Mouse (Mus musculus) monocyte, adult 2 months (primary cell): ENCODE results near the gene Asrgl1.
A peak's percentile ranks its signal among the peaks of the same experiment; 100 is the strongest.
"Not testable (repeated sequence)": the region's sequence is repeated elsewhere in the genome, so short reads cannot be mapped to it uniquely, and the experiment has no call there.

Experiments
- DNase-seq, 2 experiments: peaks; one replicate each; pipeline ENCODE4 v3.0.0; 2022; ENCODE audit warnings: low spot score in 2 of 2, low read depth in 1 of 2

Gene Asrgl1

DNA sequence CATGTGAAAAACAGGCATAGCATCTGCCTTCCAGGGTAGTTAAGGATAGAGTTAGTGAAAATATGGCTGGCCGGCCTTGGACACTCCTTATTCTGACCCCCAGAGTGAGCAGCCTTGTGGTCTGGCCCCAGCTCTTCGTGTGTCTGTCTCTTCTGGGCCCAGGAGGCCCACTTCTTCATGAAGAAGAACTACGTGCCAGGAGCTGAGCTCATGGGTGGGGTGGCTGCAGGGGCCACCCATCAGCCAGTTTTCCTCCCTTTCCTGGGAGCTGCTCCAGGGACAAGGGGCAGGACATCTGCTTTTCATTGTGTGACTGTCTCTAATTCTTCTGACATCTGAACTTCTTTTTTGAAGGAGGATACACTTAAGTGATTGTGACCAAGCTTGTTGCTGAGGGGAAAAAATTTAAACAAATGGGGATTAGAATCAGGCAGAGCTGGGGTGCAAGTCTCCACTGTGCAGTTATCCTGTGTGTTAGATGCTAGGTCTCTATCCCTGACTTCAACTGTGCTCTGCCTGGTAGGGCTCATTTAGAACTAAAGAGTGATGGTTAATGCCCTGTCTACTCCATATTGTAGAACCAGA, 30.2 kb downstream of the Asrgl1 start:
- no peak for DNase-seq

DNA sequence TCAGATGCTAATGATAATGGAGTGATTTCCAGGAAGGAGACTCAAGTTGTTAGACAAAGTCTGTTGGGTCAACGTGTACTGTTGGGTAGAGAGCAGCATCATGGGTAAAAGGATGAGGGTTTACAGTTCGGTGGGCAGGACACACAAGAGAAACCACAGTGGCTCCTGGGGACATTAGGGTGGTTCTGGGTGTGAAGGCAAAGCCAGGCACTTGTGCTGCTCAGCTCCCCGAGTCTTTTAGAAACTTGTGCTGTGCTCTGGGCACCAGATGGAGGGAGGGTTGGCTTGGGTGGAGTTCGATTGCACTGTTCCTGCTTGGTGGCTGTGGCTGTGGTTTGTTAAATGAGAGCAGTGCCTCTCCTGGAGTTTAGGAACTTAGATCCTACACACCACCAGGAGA, 31.4 kb downstream of the Asrgl1 start:
- DNase-seq: no peak

DNA sequence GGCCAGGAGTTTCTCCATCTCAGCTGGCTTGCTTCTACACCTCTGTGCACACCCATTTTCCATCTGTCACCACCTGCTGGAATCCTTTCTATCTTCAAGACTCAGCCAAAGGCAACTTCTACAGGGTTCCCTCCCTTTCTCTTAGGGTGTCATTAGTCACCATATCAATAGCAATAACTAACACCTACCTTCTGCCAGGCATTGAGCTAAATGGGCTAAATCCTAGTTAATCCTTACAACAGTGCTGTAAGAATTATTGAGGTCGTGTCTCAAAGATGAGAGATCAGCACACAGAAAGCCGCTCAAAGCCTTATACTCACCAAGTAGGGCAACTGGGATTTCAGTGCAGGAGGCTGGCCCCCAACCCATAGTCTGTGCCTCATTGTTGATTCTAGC, 34.4 kb downstream of the Asrgl1 start:
- no peak for DNase-seq

DNA sequence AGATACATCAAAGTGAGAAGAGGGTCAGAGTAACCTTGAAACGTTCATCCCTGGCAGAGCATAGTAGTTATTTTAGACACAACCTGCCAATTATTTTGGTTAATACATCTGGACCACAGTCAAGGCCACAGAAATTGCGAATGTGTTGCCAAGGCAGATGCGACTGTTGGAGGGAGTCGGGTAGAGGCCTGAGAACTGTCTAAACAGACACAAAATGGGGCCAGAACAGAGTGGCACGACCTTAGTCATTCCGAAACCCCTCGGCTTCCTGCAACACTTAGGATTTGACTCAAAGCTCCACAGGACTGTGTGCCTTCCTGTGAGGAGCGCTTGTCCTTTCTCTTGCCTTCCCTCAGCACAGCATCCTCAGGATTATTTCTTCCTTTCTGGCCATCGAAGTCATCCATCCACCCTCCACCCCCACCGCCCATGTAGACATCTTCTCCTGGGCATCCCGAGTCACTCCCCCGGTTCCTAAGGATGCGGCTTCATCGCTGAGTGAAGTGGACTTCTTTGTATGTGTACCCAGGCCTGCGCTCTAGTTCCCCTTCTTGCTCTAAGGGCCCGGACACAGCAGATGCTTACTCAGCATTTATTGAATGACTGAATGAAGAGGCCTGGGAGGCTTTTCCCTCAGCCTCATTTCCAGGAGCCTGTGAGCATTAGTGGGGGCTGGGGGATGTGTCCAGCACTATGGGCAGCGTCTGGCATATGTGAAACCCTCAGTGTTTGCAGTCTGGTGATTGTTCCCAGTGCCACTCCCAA, 35.0 kb downstream of the Asrgl1 start:
- DNase-seq: no peak

DNA sequence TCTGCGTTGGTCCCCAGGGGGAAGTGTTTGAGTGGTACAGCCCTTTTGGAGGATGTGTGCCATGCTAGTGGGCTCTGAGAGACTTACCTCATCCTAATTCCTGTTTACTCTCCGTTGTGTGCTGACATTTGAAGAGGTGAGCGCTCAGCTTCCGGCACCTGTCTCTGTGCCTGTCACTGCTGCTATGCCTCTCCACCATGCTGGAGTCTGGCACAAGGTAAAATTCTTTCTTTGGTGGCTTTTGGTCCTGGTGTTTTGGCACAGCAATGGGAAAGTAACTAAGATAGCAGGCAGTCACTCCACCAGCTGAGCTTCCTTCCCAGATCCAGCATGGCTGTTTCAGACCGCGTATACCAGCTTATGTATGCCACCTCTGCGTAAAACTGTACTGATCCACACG, 35.7 kb downstream of the Asrgl1 start:
- DNase-seq: no peak

DNA sequence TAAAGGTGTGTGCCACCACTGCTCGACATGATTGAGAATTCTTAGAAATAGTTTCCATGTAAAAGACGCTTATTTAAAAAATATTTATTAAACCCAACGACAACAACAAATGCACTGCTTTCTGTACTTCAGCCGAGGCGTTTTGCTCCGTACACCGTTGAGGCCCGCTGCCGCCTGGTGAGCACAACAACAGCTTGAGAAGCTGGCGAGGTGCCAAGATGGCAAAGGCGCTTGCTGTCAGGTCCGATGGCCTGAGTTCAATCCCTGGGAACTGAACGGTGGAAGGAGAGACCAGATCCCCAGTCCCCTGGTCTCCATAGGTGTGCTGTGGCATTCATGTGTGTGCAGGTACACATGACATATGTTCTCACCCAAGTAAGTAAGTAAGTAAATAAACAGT, 38.0 kb downstream of the Asrgl1 start:
- DNase-seq: no peak

DNA sequence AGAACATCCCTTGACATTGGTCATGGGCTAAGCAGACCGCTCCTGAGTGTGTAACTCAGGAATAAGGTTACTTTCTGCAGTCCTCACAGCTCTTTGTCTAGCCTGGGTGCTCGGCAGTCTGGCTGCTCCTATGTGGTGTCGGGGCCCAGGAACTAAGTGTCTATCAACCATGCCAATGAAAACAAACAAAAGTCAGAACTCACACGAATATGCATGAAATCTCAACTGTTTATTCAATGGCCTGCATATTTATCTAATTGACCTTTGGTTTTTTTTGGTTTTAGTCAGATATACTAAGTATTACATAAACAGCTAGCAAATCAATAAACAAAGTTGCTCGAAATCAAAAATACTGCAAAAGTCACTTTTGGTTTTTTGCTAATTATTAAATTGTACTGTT, 40.3 kb downstream of the Asrgl1 start:
- DNase-seq: no peak

DNA sequence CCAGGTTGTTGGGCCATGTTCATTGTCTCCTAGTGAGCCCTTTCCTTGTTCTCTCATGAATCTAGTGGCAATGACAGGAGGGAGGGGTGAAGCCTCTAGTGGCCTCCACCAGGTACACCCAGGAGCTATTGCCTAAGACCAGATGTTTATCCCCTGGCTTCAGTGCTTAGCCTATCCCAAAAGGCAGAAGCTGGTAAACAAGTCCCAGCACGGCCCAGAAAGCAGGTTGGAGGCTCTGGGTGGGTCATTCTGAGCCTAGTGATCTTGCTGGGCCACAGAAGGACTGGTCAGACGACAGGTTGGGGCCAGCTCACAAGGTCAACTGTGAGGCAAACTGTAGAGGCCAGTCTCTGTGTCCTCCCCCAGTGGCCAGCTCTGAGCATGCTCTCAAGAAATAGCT, 44.7 kb downstream of the Asrgl1 start:
- DNase-seq: no peak

DNA sequence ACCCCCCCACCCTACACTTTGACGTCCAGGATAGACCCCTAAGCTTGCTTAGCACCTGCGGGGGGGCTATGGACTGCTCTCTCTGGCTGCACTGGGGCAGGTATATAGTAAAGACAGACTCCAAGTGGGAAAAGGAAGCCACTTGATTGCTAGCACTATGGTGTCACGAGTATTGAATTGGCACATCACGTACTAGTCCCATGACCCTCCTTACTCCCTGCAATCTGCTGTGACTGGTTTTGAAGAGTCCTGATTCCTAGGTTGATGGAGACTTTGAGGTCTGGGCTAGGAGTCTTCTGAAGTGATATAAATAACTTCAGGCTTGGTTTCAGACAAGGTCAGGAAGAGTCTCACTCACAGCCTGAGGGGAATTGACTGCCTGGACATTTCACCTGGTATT, 45.2 kb downstream of the Asrgl1 start:
- no peak for DNase-seq

DNA sequence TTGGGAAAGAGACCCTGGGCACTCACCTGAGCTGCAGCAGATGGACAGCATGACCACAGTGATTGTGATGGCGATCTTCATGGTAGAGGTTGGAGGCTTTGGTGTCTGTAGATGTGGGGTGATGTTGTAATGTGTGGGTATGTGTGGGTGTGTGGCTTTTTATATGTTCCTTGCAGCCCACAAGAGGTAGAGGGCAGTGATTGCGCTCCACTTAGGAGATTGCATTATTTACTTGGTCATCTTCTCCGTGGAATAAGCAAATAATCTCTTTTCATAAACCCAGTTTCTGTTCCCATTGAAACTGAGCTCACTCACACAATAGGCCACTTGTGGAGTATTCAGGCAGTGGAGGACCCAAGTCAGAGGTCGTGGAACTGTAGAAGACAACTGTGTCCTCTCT, 47.6 kb downstream of the Asrgl1 start, which contains the start of gene Scgb1a1:
TSS of gene Scgb1a1 (minus strand) at position 138 of the 400 bp plus-strand sequence.
- no peak for DNase-seq

DNA sequence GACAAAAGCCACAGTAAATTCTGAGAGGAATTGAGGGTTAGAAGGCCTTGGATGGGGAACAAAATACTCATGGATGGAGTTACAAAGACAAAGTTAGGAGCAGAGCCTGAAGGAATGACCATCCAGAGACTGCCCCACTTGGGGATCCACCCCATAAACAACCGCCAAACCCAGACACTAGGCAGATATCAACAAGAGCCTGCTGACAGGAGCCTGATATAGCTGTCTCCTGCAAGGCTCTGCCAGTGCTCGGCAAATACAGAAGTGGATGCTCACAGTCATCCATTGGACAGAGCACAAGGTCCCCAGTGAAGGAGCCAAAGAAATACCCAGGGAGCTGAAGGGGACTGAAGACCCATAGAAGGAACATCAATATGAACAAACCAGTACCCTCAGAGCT, 51.5 kb downstream of the Asrgl1 start:
- not testable (repeated sequence) for DNase-seq

DNA sequence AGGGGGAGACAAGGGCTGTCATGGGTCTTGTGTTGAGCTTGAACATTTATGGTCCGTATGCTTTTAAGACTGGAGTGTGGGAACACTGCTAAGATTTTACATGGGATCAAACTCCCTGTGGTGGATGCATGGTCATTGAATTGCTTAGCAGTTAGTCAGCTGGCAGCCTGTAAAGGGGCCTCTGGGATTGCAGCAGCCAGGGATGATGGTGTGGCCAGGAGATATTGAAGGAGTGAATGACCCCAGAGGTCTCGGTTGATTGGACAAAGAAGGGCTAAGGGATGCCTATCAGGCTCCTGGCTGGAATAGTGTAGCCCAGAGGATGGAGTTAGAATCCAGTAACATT, 52.5 kb downstream of the Asrgl1 start:
- DNase-seq: no peak

DNA sequence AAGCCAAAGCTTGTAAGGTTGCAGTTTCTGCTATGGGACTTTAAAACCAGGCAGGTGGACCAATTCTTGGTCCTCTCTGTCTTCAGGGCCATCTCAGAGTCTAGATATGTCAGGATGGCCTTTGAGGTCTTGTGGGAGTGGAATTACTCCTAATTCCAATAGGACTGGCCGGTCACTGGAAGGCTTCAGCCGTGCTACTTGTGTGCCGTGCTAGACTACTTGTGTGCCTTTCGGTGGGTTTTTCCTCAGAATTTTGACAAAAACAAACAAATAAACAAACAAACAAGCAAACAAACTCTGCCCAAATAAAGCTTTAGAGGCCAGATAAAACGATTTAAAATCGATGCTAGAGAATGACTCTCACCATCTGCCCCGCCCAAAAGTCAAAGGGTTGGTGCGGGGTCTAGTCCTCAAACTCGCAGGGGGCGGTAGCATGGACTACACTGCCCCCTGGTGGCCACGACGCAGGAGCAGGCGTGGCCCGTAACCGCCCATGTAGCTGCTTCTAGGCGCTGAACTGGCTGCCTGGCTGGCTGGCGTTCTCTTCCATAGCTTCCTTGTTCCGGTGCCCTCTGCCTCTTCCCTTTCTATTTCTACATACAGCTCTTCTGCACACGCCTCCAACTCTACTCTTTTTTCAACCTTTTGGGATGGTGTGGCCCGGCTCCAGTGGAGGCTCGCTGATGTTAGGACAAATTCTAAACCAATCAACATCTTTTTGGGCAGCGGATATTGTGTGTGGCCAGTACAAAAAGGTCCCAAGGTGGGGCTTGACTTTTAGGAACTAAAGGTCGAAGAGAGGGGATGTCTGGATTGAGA, 53.0 kb downstream of the Asrgl1 start:
- DNase-seq: peak; percentile 44 to 67

DNA sequence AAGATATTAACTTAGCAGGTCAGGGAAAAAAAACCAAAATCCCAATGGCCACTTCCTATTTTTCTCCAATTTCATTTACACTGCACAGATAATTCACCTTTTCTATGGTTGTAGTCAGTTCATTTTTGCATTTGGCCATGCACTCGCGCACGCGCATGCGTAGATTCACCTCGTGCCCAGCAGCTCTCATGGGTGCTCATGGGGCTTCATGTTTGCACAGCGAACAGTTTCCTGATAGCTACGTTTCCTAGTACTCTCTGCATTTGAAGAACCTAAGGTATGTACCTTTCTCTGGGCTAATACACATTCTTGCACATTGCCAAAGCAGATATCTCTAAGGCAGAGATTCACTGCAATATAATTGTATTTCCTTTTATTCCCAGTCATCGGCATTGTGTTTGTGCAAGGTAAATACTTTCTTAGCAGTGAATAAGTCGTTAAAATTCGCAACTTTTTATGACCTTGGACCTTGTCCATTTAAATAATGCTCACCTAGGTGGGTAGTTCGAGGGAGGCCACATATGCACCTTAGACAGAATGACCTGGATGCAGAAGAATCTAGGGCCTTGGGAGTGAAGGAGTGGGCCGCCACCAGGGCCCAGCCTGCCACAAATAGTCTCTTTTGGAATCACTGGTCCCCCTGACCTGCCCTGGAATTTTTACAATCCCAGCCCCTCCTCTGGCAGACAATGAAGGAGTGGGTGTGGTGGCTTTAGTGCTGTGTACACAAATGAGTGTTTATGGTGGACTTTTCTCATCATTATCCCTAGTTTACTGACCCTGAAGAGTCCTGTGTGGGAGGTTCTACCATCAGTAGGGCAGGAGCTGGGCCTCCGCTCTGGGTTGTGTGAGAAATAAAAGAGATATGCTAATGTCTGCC, 53.9 kb downstream of the Asrgl1 start:
- no peak for DNase-seq

DNA sequence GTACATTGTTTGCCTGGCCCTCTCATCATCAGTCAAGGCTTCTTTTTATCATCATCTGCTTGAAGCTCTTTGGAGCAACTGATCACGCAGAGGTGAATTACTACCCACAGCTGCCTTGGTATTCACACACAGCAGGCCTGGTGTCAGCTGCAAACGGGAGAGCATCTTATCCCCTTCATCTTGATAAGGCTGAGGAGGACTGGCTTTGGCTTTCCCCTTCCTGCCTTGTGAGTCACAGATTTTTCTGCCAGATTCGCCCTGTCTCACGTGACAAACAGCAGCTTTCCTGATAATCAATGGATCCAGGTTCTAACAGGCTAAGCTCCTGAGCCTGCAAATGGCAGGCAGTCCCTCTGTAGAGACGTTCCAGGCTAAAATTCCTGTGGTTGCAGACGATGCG, 55.5 kb downstream of the Asrgl1 start:
- no peak for DNase-seq

DNA sequence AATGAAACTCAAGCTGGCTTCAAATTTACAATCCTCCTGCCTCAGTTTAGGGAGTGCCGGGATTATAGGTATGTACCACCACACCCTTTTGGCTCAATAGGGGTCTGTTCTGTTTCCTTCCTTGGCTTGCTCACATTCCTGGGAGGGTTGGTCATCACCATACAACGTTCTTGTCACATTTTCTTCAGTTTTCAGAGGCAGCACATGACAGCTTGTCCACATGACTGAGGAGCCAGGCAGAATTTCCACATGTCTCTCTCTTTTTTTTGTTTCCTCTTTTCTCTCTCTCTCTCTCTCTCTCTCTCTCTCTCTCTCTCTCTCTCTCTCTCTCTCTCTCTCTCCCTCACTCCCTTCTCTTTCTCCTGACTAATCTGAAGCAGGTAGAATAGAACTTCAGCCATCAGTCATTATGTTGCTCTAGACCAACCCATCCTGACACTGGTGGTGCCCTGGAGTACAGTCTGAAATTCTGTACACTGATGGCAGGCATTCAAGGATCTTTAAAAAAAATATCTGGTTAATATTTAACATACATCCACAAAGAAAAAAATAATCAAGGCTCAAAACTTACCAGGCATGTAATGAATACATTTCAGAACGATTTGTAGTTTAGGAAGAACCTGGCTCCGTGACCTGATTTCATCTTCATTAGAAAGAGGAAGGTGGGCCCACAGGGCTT, 58.3 kb downstream of the Asrgl1 start:
- DNase-seq: no peak

DNA sequence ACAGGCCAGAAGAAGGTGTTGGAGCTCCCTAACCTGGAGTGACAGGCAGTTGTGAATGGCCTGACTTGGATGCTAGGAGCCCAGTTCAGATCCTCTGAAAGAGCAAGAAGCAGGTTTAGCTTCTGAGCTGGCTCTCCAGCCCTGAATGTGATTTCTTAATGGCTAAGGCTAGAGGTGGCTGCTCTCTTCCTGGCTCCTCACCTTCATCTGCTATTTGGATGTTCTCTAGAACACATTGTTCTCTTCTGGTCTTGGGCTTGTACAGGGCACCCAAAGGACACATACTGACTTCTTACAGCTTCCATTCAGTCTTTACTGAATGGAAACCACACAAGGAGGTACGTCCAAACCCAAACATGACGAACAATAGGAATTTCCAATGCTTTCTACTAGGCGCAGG, 59.4 kb downstream of the Asrgl1 start:
- DNase-seq: no peak

DNA sequence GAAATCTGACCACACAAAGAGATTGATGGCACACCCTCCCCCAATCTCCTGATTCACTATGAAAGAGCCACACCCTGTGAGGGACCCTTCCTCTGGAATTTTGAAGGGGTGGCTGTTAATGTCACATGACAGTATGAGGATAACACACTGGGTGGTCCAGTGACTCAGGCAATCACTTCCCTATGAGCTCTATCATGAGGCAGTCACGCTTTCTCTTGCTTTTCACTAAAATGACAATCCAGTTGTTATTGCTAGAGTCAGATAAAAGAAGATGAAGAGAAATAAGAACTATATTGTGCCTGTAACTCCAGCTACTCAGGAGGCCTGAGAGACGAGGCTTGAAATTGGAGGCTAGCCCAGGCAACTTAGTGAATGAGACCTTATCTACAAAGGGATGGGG, 59.9 kb downstream of the Asrgl1 start:
- no peak for DNase-seq

DNA sequence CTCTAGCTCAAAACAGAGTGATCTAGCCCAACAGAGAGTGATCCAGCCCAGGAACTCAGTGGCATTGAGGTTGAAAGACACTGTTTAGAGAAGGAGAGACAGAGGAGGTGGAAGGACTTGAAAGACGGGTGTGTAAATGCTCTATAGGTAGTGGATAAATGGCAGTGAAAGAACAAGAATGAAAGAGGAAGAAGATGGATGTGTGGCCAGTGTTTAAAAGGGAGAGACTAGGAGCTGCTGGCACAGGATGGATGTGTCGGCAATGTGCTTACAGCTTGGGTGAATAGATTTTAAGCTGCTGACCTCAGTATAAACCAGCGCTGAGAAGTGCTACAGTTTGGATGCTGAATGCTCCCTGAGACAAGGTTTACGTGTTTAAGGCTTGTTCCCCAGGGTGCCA, 61.0 kb downstream of the Asrgl1 start:
- DNase-seq: no peak

DNA sequence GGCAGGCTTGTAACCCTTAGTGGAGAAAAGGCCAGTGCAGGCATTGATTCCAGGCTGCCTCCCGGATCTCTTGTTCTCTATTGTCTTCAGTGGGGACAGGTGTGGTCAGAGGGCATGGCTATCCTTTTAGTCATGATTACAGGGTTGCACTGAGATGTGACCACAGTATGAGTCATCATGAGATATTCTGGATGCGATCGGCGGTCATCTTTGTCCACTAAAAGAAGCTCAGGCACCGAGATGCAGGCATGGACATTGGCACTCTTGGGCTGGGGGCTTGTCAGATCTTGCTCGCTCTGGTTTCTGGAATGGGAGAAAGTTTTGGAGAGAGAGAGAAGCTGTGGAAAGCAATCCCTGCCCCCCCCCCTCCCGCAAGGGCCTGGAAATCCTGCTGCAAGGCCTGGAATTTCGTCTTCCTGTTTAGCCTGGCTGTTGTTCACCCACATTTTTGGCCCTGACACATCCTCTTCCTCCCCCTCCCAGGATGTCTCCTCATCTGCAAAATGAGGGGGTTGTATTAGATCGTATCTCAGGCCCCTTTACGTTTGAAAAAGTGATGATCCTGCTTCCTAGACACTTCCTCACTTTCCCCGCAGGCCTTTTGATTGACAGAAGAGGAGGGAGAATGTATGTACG, 61.5 kb downstream of the Asrgl1 start:
- DNase-seq: no peak
